Mouse (Mus musculus) cortical plate, adult 2 months (tissue): ENCODE measurements around the gene Ldb2.

Source experiments
- CTCF ChIP-seq: fragments of 200-500 bp; IDR thresholded peaks from 2 replicates; pipeline ENCODE4 v1.5.1; 2011; ENCODE audit warnings: mild to moderate bottlenecking, control low read depth, low read length; ENCODE audit not compliant: insufficient read depth; ENCODE audit errors: extremely low read depth
- POLR2A ChIP-seq: fragments of 200-500 bp; IDR thresholded peaks from 2 replicates; pipeline ENCODE4 v1.6.1; 2011; ENCODE audit warnings: mild to moderate bottlenecking, low read length, control low read depth; ENCODE audit not compliant: insufficient read depth; ENCODE audit errors: extremely low read depth

DNA sequence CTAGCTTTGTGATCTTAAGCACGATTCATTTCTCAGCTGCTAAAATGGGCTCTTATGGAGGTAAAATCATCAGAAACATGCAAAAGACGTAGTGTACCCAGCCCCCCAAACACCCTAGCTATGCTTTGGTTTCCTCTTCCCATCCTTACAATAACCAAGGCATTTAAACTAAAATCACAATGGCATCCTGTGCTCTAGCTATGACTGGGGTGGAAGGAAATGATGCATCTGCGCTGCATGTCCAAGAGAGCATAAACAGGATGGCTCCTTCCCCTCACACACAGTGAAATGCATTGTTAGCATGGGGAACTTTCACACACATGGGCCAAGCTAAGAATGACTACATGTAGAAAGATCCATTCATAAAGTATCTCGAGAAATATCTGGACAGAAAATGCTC lies 40.3 kb downstream of the Ldb2 start:
- TF ChIP-seq CTCF (no peak), POLR2A (no peak)
